Mouse (Mus musculus) left cerebral cortex, postnatal 4 days (tissue): ENCODE data around the gene Mterf2. TPM values are rescaled to one million over a fixed set of nuclear protein-coding genes. Genes with fewer than 3 reads are reported as not detected.

Experiments
- DNase-seq: peaks from one replicate; pipeline ENCODE4 v3.0.0-alpha.2; 2022
- intact Hi-C: fragments of 180-260 bp; cut with DNase I; formaldehyde crosslinking; loops from one replicate; pipeline ENCODE4 v1.15.1; 2025
- total RNA-seq, 2 experiments: library from RNA; stranded (reverse); gene quantifications; 2 replicates each; pipeline ENCODE4 v1.2.3; 2021

Gene Mterf2
- 10 to 100 TPM; 12.6 to 12.8 TPM for total RNA-seq

DNA sequence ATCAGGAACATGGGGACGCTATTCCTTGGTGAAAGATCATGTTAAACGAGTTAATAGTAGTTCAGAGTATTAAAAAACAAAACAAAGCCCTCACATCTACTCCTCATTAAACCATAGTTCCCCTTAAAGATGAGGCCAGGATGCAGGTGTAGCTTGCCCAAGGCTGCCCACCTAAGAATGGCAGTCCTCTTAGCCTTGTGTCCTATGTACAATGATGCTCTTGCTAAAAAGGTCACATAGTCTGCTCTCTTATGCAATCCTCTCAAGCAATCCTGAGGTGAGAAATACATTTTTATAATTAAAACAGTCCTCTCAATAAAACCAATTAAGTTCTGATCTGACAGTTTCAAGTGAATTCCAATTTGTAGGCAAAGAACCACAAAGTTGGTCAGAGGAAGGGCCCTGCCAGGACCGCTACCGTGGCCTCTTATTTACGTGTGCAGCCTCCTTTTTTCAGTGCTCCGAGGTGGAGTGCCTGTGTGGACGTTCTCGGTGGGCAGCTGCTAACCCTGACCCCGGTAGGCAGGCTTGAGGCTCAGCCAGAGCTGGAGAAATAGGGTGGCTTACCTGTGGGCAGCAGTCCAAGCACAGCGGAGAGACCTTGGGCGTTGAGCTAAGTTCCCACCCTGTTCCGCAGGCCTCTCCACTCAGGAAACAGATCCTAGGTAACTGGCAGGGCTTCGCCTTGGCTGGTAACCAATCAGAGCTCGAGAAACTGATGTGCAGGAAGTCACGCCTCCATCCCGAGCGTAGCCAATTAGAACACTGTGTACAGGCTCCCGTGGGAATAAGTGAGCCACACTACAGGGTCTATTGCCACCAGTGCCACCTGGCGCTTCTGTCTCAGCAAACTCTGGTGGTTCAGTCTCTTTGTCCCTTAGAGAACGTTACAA, at the start of gene Mterf2:
Gene Mterf2, minus strand, starts transcription at position 633 of the 893 bp plus-strand sequence.
- intact Hi-C loops, result no loop called here
- DNase-seq, result peak; percentile 96

DNA sequence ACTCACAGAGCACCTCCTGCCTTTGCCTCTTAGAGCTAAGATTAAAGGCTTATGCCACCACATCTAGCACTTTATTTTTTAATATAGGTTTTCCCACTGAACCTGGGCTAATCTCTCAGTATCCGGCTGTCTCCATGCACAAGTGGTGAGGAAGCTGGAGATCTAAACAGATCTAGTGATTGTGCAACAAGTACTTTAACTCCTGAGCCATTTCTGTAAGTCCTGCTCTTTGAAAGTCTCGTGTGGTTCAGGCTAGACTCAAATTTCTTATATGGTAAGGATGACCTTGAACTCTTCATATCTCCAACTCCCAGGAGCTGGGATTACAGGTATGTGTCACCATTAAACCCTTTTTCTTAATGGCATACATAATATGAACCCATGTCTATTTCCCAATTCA, 48.8 kb upstream of the Mterf2 start:
- DNase-seq, result no peak
- intact Hi-C loops, result no loop called here

DNA sequence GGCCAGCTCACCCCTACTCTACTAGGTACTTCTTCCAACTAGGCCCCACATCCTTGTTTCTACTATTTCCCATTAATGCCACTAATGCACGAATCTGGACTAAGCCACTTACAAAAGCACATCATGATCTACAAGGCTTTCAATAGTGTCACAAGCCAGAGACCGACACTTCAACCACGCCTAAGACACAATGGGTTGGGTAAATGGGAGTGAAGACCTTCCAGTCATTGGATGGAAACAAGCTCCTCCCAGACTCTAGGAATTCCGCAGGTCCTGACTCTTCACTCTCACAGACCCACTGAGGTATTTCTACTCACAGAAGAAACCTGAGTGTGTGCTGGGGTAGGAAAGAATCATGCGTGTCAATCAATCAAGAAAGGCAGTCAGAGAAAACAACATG, 37.5 kb upstream of the Mterf2 start:
- DNase-seq, result no peak
- intact Hi-C loops, result no loop called here

DNA sequence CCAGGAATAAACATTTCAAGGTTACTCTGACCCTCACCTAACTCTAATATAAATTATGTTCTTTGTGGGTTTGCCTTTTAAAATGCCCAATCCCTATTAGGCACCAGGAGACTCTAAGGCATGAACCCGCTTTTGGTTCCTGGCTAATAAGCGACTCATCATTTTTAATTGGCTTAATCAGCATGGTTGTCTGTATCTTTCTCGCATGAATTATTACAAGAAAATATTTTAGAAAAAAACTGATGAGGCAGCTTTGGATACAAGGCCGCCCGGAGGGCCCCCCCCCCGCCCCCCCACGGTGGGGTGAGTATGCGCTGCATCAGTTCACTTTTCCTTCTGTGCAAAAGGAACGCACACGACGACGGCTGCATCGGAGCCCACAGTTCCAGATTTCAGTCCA, 37.0 kb upstream of the Mterf2 start:
- no peak for DNase-seq
- intact Hi-C loops, result no loop called here

DNA sequence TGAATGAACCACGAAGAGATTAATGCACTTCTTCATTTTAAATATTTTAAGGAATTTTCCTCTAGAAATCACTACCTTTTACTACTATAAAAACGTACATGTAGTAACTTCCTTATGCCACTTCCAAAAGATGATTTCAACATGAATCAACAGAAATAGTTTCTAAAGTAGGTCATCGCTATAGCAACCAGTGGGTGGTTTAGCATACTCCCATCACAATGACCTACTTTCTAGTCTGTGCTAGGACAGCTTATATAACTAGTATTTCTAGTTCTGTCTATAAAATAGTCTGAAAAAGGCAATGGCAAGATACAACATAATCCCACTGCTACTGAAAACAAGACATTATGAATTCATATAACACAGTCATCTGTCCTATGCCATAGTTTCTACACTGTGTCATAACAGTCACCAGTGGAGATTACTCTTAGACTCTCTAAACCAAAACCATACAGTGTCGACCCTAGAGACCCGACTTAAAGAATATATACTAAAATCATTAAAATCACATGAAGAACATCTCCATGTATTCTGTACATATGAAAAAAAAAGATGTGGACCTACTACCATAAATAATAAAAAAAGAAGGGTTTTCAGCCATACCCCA, 34.0 kb upstream of the Mterf2 start:
- no peak for DNase-seq
- intact Hi-C loops, result no loop called here

DNA sequence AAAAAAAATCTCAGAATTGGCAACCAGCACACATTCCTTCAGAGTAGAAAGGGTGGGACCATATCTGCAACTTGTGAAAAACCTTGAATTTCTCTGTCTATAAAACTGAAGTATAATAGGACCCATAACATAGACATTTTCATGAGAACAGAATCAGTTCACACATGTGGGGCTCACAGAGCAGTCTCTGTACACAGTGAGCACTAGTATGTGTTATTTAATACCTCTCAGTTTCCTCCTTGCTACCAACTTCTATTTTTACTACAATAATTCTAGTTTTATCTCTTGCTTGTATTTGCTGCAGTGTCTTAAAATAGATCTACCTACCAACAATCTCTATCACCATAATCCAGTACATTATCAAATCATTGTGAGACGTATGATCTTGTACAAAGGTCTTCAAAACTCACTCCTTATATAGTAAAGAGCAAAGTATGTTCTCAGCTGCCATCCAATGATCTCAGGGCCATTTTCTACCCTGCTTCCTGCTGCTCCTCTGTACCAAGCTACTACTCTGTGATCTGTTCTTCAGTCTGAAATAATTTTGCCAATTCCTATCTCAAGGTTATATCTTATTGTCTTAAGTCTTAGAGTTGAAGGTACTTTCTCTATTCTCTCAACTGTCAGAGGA, 32.3 kb upstream of the Mterf2 start:
- no peak for DNase-seq
- intact Hi-C loops, result no loop called here

DNA sequence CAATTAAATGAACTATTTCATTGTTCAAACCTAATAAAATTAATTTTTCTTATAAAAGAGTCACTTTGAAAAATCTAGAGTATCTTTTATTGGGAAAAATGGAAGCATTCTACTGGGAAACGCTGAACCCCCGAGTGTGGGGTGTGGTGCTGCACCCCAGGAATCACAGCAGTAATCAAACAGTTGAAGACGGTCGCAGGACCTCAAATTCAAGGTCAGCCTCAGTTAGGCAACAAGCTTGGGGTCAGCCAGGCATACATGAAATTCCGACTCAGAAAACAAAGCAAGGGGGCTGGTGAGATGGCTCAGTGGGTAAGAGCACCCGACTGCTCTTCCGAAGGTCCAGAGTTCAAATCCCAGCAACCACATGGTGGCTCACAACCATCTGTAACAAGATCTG, 29.6 kb upstream of the Mterf2 start:
- intact Hi-C loops, result no loop called here
- DNase-seq, result no peak

DNA sequence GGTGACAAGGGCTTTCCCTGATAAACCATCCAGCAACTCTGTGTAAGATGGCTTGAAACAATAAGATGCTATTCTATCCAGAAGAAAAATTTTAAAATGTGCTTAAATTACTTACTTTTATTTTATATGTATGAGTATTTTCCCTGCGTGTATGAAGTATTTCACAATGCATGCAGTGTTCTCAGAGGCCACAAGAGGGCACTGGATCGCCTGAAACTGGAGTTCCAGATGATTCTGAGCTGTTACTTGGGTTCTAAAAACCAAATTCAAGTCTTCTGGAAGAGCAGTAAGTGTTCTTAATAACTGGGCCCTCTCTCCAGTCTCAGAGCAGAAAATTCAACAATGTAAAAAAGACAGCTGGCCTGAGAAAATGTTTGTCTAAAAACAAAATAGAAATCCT, 26.4 kb upstream of the Mterf2 start:
- intact Hi-C loops, result no loop called here
- peak; percentile 49 for DNase-seq

DNA sequence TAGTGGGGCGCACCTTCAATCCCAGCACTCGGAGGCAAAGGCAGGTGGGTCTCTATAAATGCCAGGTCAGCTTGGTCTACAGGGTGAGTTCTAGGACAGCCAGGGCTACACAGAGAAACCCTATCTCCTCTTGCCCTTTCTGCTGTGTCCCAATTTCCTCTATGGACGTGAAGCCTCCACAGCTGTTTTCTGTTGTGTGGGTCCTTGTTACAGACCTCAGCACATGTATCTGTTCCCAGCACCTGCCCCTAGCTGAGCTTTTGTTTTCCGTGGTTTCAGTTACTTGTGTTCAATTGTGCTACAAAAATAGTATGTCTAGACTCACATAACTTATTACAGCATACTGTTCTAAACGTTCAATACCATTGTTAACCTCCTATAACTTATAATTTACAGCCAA, 21.4 kb upstream of the Mterf2 start:
- intact Hi-C loops, result no loop called here
- DNase-seq, result no peak

DNA sequence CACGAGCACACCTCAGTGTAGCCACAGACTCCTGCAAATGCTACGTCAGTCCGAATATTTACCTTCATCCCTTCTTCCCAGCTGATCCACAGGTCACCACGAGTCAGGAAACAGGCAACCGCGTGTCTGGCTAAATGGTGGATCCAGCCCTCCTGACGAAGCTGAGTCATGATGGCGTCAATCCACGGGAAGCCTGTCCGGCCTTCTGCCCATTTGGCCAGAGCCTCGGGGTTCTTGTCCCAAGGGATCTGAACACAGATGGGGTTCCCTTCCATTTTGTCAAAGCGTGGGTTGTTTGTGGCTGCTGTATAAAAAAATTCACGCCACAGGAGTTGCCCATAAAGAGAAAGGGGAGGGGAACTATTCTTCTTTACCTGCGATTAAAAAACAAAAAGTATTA, 18.5 kb upstream of the Mterf2 start:
- DNase-seq, result no peak
- intact Hi-C loops, result no loop called here

DNA sequence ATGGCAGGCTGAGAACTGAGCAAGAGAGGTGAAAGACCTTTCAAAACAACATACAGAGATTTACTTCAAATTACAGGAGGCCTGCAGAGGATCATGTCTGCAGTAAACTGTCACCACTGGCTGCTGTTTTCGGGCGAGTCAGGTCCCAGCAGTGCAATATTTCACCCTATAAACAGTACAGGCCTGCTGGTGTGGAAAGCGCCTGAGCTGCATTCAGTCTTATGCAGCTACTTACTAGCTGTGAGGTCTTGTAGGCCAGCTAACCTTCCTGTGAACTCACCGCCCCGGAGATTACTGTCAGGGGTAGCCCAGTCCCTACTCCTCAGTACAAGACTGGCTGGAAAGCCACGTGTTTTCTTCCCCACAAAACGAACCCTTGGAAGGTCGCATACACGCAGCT, 13.6 kb upstream of the Mterf2 start:
- DNase-seq, result no peak
- intact Hi-C loops, result no loop called here

DNA sequence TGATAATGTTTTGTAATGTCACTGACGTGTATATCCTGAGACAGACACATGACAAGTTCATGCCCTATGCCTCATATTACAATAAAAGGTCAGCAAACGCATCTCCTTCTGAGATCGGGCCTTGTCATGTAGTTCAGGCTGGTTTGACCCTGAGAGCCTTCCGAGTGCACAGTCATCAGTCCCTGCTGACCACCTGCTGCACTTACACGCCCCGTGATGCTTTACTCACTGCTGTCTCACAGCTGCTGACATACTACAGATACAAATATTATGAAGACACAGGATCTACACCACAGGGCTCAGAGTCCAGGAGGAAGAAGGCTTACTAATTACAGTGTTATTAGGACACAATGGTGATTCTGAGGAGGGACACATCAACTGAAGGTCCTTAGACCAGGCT, 8.7 kb upstream of the Mterf2 start:
- DNase-seq, result no peak
- intact Hi-C loops, result no loop called here

DNA sequence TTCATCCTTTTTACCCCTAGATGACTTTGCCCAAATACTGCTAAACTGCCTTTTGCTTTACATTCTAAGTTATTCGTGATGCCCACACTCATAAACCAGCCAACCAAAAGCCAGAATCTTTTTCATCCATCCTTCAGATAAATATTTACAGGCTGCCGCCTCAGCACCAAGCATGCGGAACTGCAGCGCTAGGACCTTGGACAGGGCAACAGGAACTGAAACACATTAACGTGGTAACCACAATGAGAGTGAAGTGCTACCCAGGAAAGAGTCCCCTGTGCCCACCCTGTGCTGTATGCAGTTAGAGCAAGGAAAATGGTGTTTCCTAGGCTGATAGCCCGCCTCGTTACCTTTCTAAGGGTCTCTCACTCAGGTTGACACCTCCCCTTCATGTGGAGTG, 626 bp upstream of the Mterf2 start:
- DNase-seq, result no peak
- intact Hi-C loops, result no loop called here

DNA sequence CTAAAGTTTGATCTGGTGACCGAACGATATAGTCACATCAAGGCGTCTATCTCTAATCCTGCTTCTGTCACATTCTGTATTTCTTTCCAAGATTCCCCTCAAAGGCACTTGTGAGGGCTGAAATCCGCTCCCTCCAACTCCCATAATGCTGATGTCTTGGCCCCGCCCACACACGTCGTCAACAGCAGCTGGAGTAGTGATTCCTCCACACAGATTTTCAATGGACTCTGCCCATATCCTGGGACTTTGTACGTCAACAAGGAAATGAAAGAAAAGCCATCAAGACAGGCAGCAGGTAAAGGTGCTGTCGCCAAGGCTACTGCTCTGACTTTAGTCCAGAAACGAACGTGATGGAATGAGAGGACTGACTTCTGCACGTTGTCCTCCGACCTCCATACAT, 2.6 kb downstream of the Mterf2 start:
- intact Hi-C loops, result no loop called here

DNA sequence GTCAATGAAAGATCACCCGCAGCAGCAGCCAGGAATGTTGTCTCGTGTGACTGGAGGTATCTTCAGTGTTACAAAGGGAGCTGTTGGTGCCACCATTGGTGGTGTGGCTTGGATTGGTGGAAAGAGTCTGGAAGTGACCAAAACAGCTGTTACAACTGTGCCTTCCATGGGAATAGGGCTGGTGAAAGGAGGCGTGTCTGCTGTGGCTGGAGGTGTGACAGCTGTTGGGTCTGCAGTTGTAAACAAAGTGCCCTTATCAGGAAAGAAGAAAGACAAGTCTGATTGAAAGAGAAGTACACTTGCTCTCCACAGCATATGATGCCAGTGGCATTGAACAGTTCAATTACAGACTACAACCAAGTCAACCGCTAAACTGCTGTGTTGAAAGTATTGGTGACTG, 13.4 kb downstream of the Mterf2 start:
- intact Hi-C loops, result no loop called here
- no peak for DNase-seq

More for the DNA sequence above, 2.6 kb downstream of the Mterf2 start:
- no peak for DNase-seq

DNA sequence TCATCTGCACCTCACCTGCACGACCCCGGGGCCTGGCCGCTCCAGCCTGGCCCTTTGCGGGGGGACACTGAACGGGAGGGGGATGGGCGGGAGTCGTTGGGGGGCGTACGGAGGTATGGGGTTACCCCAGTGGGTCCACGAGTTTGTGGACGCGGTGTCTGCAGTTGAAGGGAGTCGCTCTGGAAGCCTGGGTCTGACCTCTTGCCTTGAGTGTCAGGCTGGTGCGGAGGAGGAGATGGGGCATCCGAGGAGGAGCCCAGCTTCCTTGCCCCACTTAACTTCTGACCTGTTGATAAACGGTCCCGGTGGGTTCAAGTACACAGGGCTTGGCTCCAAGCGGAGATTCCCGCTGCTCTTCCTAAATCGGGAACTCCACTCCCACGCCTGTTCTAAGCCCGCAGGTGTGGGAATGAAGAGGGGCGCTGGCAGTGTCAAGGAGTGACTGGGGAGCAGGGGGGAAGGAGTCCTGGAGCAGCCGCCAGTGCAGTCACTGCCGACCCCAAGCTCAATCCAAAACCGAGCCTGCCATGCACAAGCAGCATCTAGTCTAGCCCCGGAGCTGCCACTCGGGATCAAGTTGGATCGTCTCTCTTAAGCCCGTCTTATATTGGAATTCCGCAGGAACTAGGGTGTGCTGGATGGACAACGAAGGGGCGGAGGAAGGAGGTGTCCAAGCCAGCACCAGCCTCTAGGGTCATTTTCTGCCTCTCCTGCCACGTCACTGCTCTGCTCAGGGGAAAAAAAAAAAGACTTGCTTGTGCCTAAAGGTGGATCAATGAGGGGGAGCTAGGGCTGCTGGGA, 24.5 kb downstream of the Mterf2 start:
- intact Hi-C loops, result no loop called here
- DNase-seq, result peak; percentile 13

DNA sequence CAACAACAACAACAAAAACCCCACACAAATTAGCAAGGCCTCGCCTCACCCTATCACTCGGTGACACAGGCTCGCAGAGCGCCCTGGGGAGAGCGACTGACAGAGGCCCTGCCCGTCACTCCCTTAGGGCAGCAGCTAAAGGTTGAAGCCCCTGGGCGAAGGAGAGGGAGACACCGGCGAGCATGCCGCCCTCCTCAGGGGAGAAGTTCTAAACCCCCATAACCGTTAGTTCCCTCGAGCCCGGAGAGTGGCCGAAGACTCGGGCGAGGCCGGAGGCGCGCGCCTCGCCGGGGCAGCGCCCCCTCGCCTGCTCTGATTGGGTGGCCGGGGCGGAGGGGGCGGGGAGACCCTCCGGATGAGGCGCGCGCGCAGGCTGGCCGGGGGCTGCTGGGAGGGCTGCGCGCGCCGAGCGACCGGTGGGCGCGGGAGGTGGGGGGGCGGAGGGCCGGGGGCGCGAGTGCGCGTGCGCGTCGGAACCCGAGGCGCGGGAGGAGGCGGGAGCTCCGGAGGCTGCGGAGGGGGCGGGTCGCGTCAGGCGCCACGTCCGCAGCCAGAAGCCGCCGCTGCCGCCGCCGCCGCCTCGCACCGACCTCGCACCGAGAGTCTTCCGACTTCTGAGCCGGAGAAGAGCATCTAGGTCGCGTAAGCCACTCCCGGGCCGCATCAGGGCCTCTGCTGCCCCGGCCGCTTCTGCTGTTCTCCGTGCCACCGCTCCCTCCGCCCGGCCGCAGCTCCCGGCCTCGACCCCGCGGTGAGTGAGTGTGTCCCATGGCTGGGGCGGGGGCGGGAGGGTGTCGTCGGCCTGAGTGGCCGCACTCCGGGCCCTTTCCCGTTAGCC, 25.4 kb downstream of the Mterf2 start, which contains the start of the genes Fhl4 and Tmem263:
Gene Fhl4, minus strand, starts transcription at position 249 of the 838 bp plus-strand sequence.
Gene Tmem263, plus strand, starts transcription at position 381 of the 838 bp plus-strand sequence.
- intact Hi-C loops, result no loop called here

DNA sequence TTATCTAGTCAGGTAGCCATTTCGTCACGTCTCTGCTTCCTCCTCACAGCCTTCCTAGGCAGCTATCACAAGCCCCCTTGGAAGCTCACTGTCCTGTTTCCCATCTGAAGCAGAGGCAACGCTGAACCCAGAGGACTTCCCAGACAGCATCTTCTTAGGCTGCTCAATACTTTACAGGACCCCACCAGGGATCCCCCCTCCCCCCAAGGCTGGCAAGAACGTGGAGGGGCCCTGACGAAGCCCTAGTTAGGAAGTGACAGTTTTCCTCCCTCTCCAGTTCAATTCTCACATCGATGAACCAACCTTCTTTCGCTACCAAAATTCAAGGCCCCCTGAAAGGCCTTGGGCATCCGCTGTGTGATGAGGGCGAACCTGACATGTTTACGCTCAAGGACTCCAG, 26.0 kb downstream of the Mterf2 start:
- peak; percentile 52 for DNase-seq
- intact Hi-C loops, result no loop called here

More for the DNA sequence above, 25.4 kb downstream of the Mterf2 start, which contains the start of the genes Fhl4 and Tmem263:
- peak; percentile 97 for DNase-seq

DNA sequence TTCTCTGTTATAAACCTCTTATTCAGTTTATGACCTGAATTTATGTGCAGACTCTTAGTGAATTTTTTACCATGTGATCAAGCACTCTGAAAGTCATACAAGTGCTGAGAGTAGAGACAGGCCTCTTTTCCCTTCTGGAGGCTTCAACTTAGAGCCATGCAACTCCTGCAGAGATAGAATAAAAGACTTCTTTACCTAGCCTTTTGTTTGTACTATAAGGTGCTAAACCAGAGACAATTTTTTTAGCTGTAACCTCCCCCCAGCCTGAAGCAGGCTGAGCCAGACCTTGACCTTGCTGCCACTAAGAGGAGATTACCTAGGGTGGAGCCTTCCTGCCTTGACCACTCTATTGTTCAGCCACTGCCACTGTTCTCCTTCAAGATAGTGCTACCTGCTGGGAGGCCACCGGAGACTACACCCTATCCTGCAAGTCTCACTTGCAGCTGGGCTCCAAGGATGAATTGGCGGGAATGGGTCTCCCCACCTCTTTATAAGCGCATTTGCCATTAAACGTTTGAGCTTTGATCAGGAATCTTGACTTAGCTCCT, 56.1 kb downstream of the Mterf2 start:
- no peak for DNase-seq
- intact Hi-C loops, result no loop called here
